In genomic region chr6:147475727-147476613, GRCm38 (mm10) we compare ENCODE assay signal across 8 mouse cellular contexts. TPM values are rescaled to one million over a fixed set of nuclear protein-coding genes. Genes with fewer than 3 reads are reported as not detected.
DNase-seq lines count a peak whose midpoint lies in the region; ATAC-seq lines count a peak whose summit lies in the region.

Ccdc91 (plus strand) TSS chr6:147475828.

- H3K9me3 ChIP-seq in heart, embryonic 10.5 days, result no peaks in the 10 kb centered on the region
- H3K9me3 ChIP-seq in kidney, embryonic 15.5 days (replicated peaks), result no peaks in the 10 kb centered on the region

- no peaks in the 10 kb centered on the region; the same call in 1 of the 2 replicates for H3K27me3 ChIP-seq in heart, embryonic 10.5 days (ENCODE audit: insufficient read depth, poor library complexity, severe bottlenecking)
- no peaks in the 10 kb centered on the region for H3K27me3 ChIP-seq in kidney, embryonic 15.5 days

- H3K36me3 ChIP-seq in heart, embryonic 10.5 days, result no peaks in the 10 kb centered on the region
- H3K36me3 ChIP-seq in kidney, embryonic 15.5 days, result no peaks in the 10 kb centered on the region

- peak; percentile 87 for DNase-seq in 416B (ENCODE audit: low read depth)
- DNase-seq in brain, adult 2 months (ENCODE audit: low read depth, low spot score), result peak; percentile 97
- DNase-seq in heart, embryonic 10.5 days (ENCODE audit: low spot score), result peak; percentile 95
- peak; percentile 80 for DNase-seq in liver
- DNase-seq in spleen, postnatal 4 days (ENCODE audit: low spot score in 2 of 2), result peak; percentile 84 to 92

- ATAC-seq in erythroblast, adult 5-6 weeks (replicated peaks; ENCODE audit: low FRiP score, poor library complexity, severe bottlenecking), result peak; percentile 65; the same call in 1 of the 2 replicates
- ATAC-seq in kidney, embryonic 15.5 days (replicated peaks; ENCODE audit: low FRiP score), result peak; percentile 99
- peak; percentile 91 for ATAC-seq in monocyte, adult 5-6 weeks (replicated peaks; ENCODE audit: insufficient number of reproducible peaks, low FRiP score, low TSS enrichment, poor library complexity, severe bottlenecking)

- H3K4me2 ChIP-seq in kidney, embryonic 15.5 days, result peak within 1 kb of the TSS; percentile 85

- peak within 1 kb of the TSS; percentile 95 for H3K4me3 ChIP-seq in heart, embryonic 10.5 days
- peak within 1 kb of the TSS; percentile 76 for H3K4me3 ChIP-seq in kidney, embryonic 15.5 days (replicated peaks)

- peak within 1 kb of the TSS; percentile 73 for H3K9ac ChIP-seq in kidney, embryonic 15.5 days

- WGBS in heart, embryonic 10.5 days, result under 1% methylated on average over 78 of the region's 78 CpGs
- under 1% methylated on average over 75 of the region's 78 CpGs for WGBS in kidney, embryonic 15.5 days

- peaks cover 11% of the 10 kb centered on the region; the same call in 1 of the 2 replicates for H3K4me1 ChIP-seq in heart, embryonic 10.5 days
- H3K4me1 ChIP-seq in kidney, embryonic 15.5 days, result peaks cover 8% of the 10 kb centered on the region

- peak within 1 kb of the TSS; percentile 96 for H3K27ac ChIP-seq in heart, embryonic 10.5 days
- peak within 1 kb of the TSS; percentile 87 for H3K27ac ChIP-seq in kidney, embryonic 15.5 days

RNA-seq across cellular contexts. Expression of gene Ccdc91, which starts in this region (rescaled TPM):
- 1.3 TPM in 1 of 2 replicates, not detected in the other for total RNA-seq in erythroblast, adult 5-6 weeks (2015; ENCODE audit: low replicate concordance)
- 2.5 and 5.2 TPM in 2 replicates for total RNA-seq in erythroblast, adult 5-6 weeks (2017; ENCODE audit: low replicate concordance)
- 21.8 and 24.6 TPM in 2 replicates for polyA plus RNA-seq in heart, embryonic 10.5 days (2016; fragmentation: Nextera tagmentation; extraction: Ambion mirVana)
- polyA plus RNA-seq in kidney, embryonic 15.5 days (2015; fragmentation: Nextera tagmentation; extraction: Ambion mirVana), result 25.2 and 29.3 TPM in 2 replicates
- total RNA-seq in monocyte, adult 5-6 weeks (2017), result 17.8 to 31.1 TPM (median 25.4 TPM) in 3 replicates

Comparison
In these comparisons a context has a peak if more than half of its experiments do, and no peak if none do; other contexts are left out.
1. Peak in every context shown above with its lines: DNase-seq, ATAC-seq, H3K4me3 ChIP-seq and H3K27ac ChIP-seq.